Mouse (Mus musculus) liver, embryonic 14.5 days (tissue): ENCODE data around the gene Smim23. TPM values are rescaled to one million over a fixed set of nuclear protein-coding genes. Genes with fewer than 3 reads are reported as not detected.
A peak's percentile ranks its signal among the peaks of the same experiment; 100 is the strongest.

Experiments
- ATAC-seq: fragments of 200-750 bp; cut with Nextera tagmentation; 2 replicates; pipeline ENCODE4 v1.8.0; 2017; ENCODE audit warnings: moderate number of reproducible peaks, mild to moderate bottlenecking, moderate library complexity; ENCODE audit not compliant: insufficient read depth
- DNase-seq, 3 experiments: peaks; one replicate each; pipeline ENCODE4 v3.0.0-alpha.2; 2012 to 2013; ENCODE audit warnings: low read depth in 3 of 3, low spot score in 3 of 3
- H3K27ac ChIP-seq: fragments of 300-500 bp; sonication (generic); 2 replicates; pipeline ENCODE4 v1.5.1; 2014; ENCODE audit warnings: moderate library complexity, mild to moderate bottlenecking, control low read depth, inconsistent platforms
- H3K27me3 ChIP-seq: fragments of 300-500 bp; sonication (generic); 2 replicates; pipeline ENCODE4 v1.6.1; 2014; ENCODE audit warnings: mild to moderate bottlenecking, low read length, moderate library complexity; ENCODE audit not compliant: control insufficient read depth, insufficient read depth
- H3K36me3 ChIP-seq: fragments of 300-500 bp; sonication (generic); replicated peaks from 2 replicates; pipeline ENCODE4 v1.6.1; 2014; ENCODE audit warnings: low read depth; ENCODE audit not compliant: control insufficient read depth, insufficient read depth
- H3K4me1 ChIP-seq, 2 experiments: fragments of 200-500 bp in 1 of 2; fragments of 300-500 bp in 1 of 2; sonication (generic) in 1 of 2; replicated peaks; 2 replicates each; pipeline ENCODE4 v1.6.1; 2012 to 2014; ENCODE audit warnings: antibody characterized with exemption in 1 of 2, inconsistent platforms in 1 of 2, low read length in 1 of 2; ENCODE audit not compliant: control insufficient read depth in 2 of 2, insufficient read depth in 2 of 2
- H3K4me2 ChIP-seq: fragments of 300-500 bp; sonication (generic); 2 replicates; pipeline ENCODE4 v1.6.1; 2014; ENCODE audit warnings: low read depth, mild to moderate bottlenecking, control low read depth, moderate library complexity
- H3K4me3 ChIP-seq, 2 experiments: fragments of 200-500 bp in 1 of 2; fragments of 300-500 bp in 1 of 2; sonication (generic) in 1 of 2; 2 replicates each; pipeline ENCODE4 v1.5.1; 2012 to 2014; ENCODE audit warnings: low read depth in 2 of 2, low read length in 2 of 2, mild to moderate bottlenecking in 2 of 2, control low read depth in 1 of 2, inconsistent platforms in 1 of 2, moderate library complexity in 1 of 2; ENCODE audit not compliant: insufficient read depth in 1 of 2
- H3K9ac ChIP-seq: fragments of 300-500 bp; sonication (generic); replicated peaks from 2 replicates; pipeline ENCODE4 v1.6.1; 2014; ENCODE audit warnings: mild to moderate bottlenecking, control low read depth, moderate library complexity
- H3K9me3 ChIP-seq: fragments of 300-500 bp; sonication (generic); 2 replicates; pipeline ENCODE4 v1.6.1; 2016; ENCODE audit warnings: low read length, mixed read lengths; ENCODE audit not compliant: control insufficient read depth
- CTCF ChIP-seq: IDR thresholded peaks from 2 replicates; pipeline ENCODE4 v1.5.1; 2016; ENCODE audit warnings: antibody characterized with exemption, low read depth, control low read depth
- EP300 ChIP-seq: IDR thresholded peaks from 2 replicates; pipeline ENCODE4 v1.6.1; 2016; ENCODE audit warnings: antibody characterized with exemption, low read depth
- WGBS: fragments of 180-500 bp; shearing (Covaris S2); extraction: QIAGEN DNeasy Blood & Tissue Kit; methylation state at CpG from one replicate; pipeline ENCODE4 v1.1.7; 2014; ENCODE audit not compliant: insufficient replicate concordance; 5-methylcytosine and 5-hydroxymethylcytosine counted together
- polyA plus RNA-seq, 2 experiments: library from polyadenylated mRNA; depleted of rRNA in 1 of 2; stranded (reverse) in 1 of 2; unstranded in 1 of 2; fragments of >200 nt; fragmentation: Nextera tagmentation in 1 of 2; extraction: Ambion mirVana in 1 of 2; gene quantifications; 2 replicates each; pipeline versions ENCODE4 v1.2.1 to v1.2.3; 2012 to 2014

Gene Smim23
- polyA plus RNA-seq, 2 experiments = not detected

DNA sequence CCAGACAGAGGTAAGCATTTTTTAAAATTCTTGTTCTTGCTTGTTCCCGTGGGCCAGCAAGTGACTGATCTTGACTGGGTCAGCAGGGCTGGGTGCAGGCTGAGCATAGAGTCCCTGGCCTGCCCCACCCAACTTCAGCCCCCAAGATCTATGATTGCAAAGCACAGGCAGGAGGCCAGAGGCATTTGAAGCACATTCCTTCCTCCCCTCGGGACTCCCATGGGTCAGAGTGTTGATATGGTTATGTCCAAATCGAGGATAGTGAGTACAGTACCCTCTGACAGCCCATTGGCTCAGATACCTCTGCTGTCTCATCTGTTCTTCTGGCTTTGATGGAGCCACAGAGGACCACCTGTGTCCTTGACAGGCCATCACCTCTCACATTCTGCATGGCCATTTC lies 41.7 kb downstream of the Smim23 start:
- DNase-seq = no peak

DNA sequence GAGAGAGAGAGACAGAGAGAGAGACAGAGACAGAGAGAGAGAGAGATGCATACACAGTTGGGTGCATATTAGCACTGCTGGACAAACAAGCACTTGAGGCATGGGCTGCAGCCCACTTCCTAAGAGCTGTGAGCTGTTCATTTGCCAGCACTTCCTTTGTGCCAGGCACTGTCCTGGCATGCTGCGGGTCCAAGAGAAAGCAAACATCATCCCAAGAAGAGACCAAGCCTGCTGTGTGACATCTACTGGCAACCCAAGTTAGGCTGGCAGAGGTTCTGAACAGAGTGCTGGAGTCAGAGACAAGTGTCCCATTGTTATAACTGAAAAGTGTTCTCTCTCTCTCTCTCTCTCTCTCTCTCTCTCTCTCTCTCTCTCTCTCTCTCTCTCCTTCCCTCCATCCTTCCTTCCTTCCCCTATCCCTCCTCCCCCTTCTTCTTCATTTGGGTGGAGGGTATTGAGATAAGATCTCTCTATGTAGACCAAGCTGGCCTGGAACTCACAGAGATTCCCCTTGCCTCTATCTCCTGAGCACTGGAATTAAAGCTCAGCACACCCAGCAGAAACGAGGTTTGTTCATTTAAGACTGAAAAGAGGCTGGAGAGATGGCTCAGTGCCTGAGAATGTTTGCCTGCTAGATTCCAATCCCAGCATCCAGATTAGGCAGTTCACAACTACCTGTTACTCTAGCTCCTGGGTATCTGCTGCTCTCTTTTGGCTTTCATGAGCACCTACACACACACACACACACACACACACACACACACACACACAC lies 42.6 kb downstream of the Smim23 start:
- no peak overlapping the region for H3K4me2 ChIP-seq
- H3K36me3 ChIP-seq = no peaks in the 10 kb centered on the region
- no peak for TF ChIP-seq EP300
- TF ChIP-seq CTCF = no peak
- ATAC-seq (no peak), DNase-seq (no peak)
- H3K4me3 ChIP-seq = no peak overlapping the region
- H3K4me1 ChIP-seq = no peaks in the 10 kb centered on the region
- H3K27ac ChIP-seq = no peak overlapping the region
- H3K27me3 ChIP-seq = no peaks in the 10 kb centered on the region
- H3K9me3 ChIP-seq = no peaks in the 10 kb centered on the region
- no peak overlapping the region for H3K9ac ChIP-seq
- 36% methylated on average over 2 of the region's 2 CpGs for WGBS

More for the DNA sequence above, 41.7 kb downstream of the Smim23 start:
- Histone ChIP-seq H3K27ac (no peak overlapping the region), H3K27me3 (no peaks in the 10 kb centered on the region), H3K9me3 (no peaks in the 10 kb centered on the region), H3K4me1 (no peaks in the 10 kb centered on the region), H3K36me3 (no peaks in the 10 kb centered on the region), H3K9ac (no peak overlapping the region), H3K4me2 (no peak overlapping the region), H3K4me3 (no peak overlapping the region)
- TF ChIP-seq CTCF (no peak), EP300 (no peak)
- ATAC-seq = no peak
- WGBS = 60% methylated on average over 3 of the region's 3 CpGs

- H3K27me3 ChIP-seq = no peaks in the 10 kb centered on the region
- H3K27ac ChIP-seq = no peak overlapping the region
- no peak overlapping the region for H3K4me2 ChIP-seq
- TF ChIP-seq EP300 (no peak), CTCF (no peak)
- H3K36me3 ChIP-seq = no peaks in the 10 kb centered on the region
- no peak overlapping the region for H3K4me3 ChIP-seq
- WGBS = 42% methylated on average over 11 of the region's 11 CpGs
- DNase-seq (no peak), ATAC-seq (no peak)
- H3K9me3 ChIP-seq = no peaks in the 10 kb centered on the region
- H3K9ac ChIP-seq = no peak overlapping the region
- H3K4me1 ChIP-seq = no peaks in the 10 kb centered on the region
Measured at GRCm38 (mm10) chr11:32780747-32781536, 43.5 kb downstream of the Smim23 start.

- Histone ChIP-seq H3K9me3 (no peaks in the 10 kb centered on the region), H3K36me3 (no peaks in the 10 kb centered on the region), H3K27me3 (no peaks in the 10 kb centered on the region), H3K4me3 (no peak overlapping the region), H3K4me2 (no peak overlapping the region), H3K27ac (no peak overlapping the region), H3K9ac (no peak overlapping the region), H3K4me1 (no peaks in the 10 kb centered on the region)
- no peak for DNase-seq
- no peak for ATAC-seq
- 54% methylated on average over 12 of the region's 12 CpGs for WGBS
- TF ChIP-seq CTCF = peak; percentile 40
- TF ChIP-seq EP300 = no peak
Measured at GRCm38 (mm10) chr11:32768642-32769343, 55.6 kb downstream of the Smim23 start.

Other genes with a start within 250 kb of the Smim23 start
- gene Fbxw11, start 181.9 kb downstream of the Smim23 start, polyA plus RNA-seq (2012; rRNA removed) = 10.2 and 10.9 TPM in 2 replicates
- 13.9 and 14.9 TPM in 2 replicates for gene Fbxw11, start 181.9 kb downstream of the Smim23 start, polyA plus RNA-seq (2014; fragmentation: Nextera tagmentation; extraction: Ambion mirVana)